Comparison of ENCODE assay signal across 10 mouse cellular contexts in the genomic region with DNA sequence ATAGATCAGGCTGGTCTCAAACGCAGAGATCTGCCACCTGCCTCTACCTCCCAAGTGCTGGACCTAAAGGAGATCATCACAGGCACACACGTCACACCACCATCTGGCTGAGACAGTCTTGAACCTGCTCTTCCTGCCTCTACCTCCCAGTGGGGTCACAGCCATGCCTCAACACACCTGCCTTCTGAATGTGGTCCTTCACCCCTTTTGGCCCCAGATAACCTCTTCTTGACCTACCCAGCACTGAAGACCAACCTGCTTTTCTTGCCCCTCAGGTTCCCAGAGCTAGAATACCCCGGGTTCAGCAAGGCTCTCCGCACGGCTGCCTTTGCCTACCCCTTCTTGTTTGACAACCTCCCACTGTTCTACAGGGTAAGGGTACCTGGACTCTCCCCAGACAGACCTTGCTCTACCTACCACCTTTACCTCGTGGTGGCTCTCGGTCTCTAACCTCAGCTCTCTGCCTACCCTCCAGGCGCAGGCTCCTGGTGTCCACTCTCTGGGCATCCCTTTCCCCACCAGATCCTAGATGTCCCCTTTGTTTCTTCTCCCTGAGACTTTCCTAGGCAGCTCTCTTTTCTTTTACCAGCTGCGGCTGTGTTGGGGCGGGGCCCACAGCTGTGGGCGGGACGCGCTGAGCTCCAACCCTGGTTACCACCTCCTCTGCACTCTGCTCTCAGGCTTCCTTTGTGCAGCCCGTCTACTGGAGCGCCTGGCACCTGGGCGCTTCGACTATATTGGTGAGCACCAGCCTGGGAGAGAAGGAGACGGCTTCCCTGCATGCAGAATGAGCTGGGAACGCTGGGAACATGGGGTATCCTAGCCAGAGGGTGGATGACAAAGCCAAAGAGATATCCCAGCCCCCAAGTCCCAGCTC. TPM values are rescaled to one million over a fixed set of nuclear protein-coding genes. Genes with fewer than 3 reads are reported as not detected.
A peak's percentile ranks its signal among the peaks of the same experiment; 100 is the strongest.
DNase-seq lines count a peak whose midpoint lies in the region; ATAC-seq and TF ChIP-seq lines count a peak whose summit lies in the region.
"Not testable (repeated sequence)": the region's sequence is repeated elsewhere in the genome, so short reads cannot be mapped to it uniquely, and the experiment has no call there.
"Had no signal": no experiment of that assay in that cellular context is flagged by ENCODE, and none has a peak within 500 bp of the region (broad histone marks: within the 10 kb centered on the region; RNA-seq: fewer than 3 reads in every experiment).

No protein-coding gene starts in this region.

- not testable (repeated sequence) for H3K79me2 ChIP-seq in CH12.LX (replicated peaks; ENCODE audit: control insufficient read depth, extremely low read depth, insufficient read depth, poor library complexity, severe bottlenecking)

- H3K9me3 ChIP-seq in CH12.LX (replicated peaks; ENCODE audit: low read length); forebrain, embryonic 16.5 days (ENCODE audit: control insufficient read depth, low read length); hindbrain, embryonic 16.5 days (ENCODE audit: control insufficient read depth, low read length); lung, postnatal 0 days (ENCODE audit: low read length): not testable (repeated sequence)

- not testable (repeated sequence) for H3K27ac ChIP-seq in CH12.LX (ENCODE audit: insufficient read depth, low read depth); hindbrain, embryonic 16.5 days (ENCODE audit: low read depth, low read length); lung, postnatal 0 days (ENCODE audit: low read length)
- peak overlapping the region; percentile 76 for H3K27ac ChIP-seq in forebrain, embryonic 16.5 days (ENCODE audit: low read length)

- dilution Hi-C loops in CH12.LX (cut with MboI; ENCODE audit: extremely low pct_ligation_motif_present, extremely low pct_unique_long_range_greater_than_20kb, low sequenced_read_pairs), result not testable (repeated sequence)

- H3K27me3 ChIP-seq in CH12.LX (replicated peaks); forebrain, embryonic 16.5 days (replicated peaks; ENCODE audit: control insufficient read depth, insufficient read depth, low read length); hindbrain, embryonic 16.5 days (replicated peaks; ENCODE audit: control insufficient read depth, insufficient read depth, low read length); lung, postnatal 0 days (replicated peaks; ENCODE audit: insufficient read depth, low read length): not testable (repeated sequence)

- not testable (repeated sequence) for TF ChIP-seq CTCF in CH12.LX (conservative IDR thresholded peaks at IDR 0.05 in 1 of 2, IDR thresholded peaks at IDR 0.05 in 1 of 2; ENCODE audit: low read depth in 2 of 2, low read length in 2 of 2); lung, postnatal 0 days (IDR thresholded peaks at IDR 0.05)

- not testable (repeated sequence) for H3K4me2 ChIP-seq in CH12.LX (ENCODE audit: insufficient read depth, low read depth, poor library complexity, severe bottlenecking)
- peak overlapping the region; percentile 34 for H3K4me2 ChIP-seq in forebrain, embryonic 16.5 days (ENCODE audit: low read length)
- peak overlapping the region; percentile 32 for H3K4me2 ChIP-seq in hindbrain, embryonic 16.5 days (ENCODE audit: low read length)
- 0 out of 2 replicates have a peak overlapping the region, but pooled peaks have one; percentile 11 for H3K4me2 ChIP-seq in lung, postnatal 0 days (replicated peaks; ENCODE audit: low read depth, low read length)

- H3K4me1 ChIP-seq in CH12.LX (ENCODE audit: control insufficient read depth in 1 of 2, insufficient read depth in 2 of 2); forebrain, embryonic 16.5 days (replicated peaks; ENCODE audit: control insufficient read depth, insufficient read depth, low read length); hindbrain, embryonic 16.5 days (ENCODE audit: control insufficient read depth, insufficient read depth, low read depth, low read length); lung, postnatal 0 days (ENCODE audit: insufficient read depth, low read depth, low read length): not testable (repeated sequence)

- peak; percentile 42 for TF ChIP-seq POLR2A in CH12.LX (IDR thresholded peaks at IDR 0.05; ENCODE audit: low read depth, low read length)

- WGBS in forebrain, embryonic 16.5 days, result 12% methylated on average over 16 of the region's 19 CpGs
- WGBS in hindbrain, embryonic 16.5 days, result 13% methylated on average over 16 of the region's 19 CpGs
- WGBS in lung, postnatal 0 days, result 8% methylated on average over 18 of the region's 19 CpGs

- not testable (repeated sequence) for TF ChIP-seq EP300 in CH12.LX (IDR thresholded peaks at IDR 0.05; ENCODE audit: low read length); lung, postnatal 0 days (IDR thresholded peaks at IDR 0.05)

- not testable (repeated sequence) for H3K4me3 ChIP-seq in CH12.LX (replicated peaks in 1 of 3; ENCODE audit: low read depth in 2 of 3, low read length in 2 of 3, poor library complexity in 1 of 3); forebrain, embryonic 16.5 days (replicated peaks; ENCODE audit: low read length); hindbrain, embryonic 16.5 days (ENCODE audit: low read length); lung, postnatal 0 days (ENCODE audit: low read depth, low read length)

- H3K9ac ChIP-seq in CH12.LX (ENCODE audit: insufficient read depth, low read depth); hindbrain, embryonic 16.5 days (ENCODE audit: low read depth, low read length); lung, postnatal 0 days (replicated peaks; ENCODE audit: low read depth): not testable (repeated sequence)
- peak overlapping the region; percentile 25; the same call in 1 of the 2 replicates for H3K9ac ChIP-seq in forebrain, embryonic 16.5 days (replicated peaks; ENCODE audit: low read depth, low read length)

- TF ChIP-seq RAD21 in CH12.LX (IDR thresholded peaks at IDR 0.05; ENCODE audit: low read depth, low read length), result not testable (repeated sequence)

- ATAC-seq in common myeloid progenitor, adult 5-6 weeks (replicated peaks; ENCODE audit: low read depth, poor library complexity, severe bottlenecking), result peak; percentile 89
- peak; percentile 95 for ATAC-seq in forebrain, embryonic 16.5 days
- ATAC-seq in hindbrain, embryonic 16.5 days, result peak; percentile 90
- peak; percentile 90 for ATAC-seq in lung, postnatal 0 days

- peak; percentile 33 for DNase-seq in CH12.LX (ENCODE audit: extremely low read depth)
- peak; percentile 29 for DNase-seq in layer of hippocampus, adult 11-12 months (ENCODE audit: low spot score)
- DNase-seq in lung, postnatal 0 days (ENCODE audit: low spot score), result peak; percentile 68
- peak; percentile 54 for DNase-seq in neural tube, embryonic 10.5 days (ENCODE audit: extremely low spot score, low spot score)
- DNase-seq in thymus, postnatal 0 days (ENCODE audit: low spot score), result peak; percentile 84

- H3K36me3 ChIP-seq in CH12.LX (replicated peaks in 1 of 2; ENCODE audit: control insufficient read depth in 1 of 2, insufficient read depth in 1 of 2, low read length in 1 of 2); forebrain, embryonic 16.5 days (ENCODE audit: control insufficient read depth, insufficient read depth); hindbrain, embryonic 16.5 days (ENCODE audit: control insufficient read depth, insufficient read depth, low read length); lung, postnatal 0 days (ENCODE audit: insufficient read depth, low read length): not testable (repeated sequence)

- in situ Hi-C loops in CH12.LX (cut with MboI; ENCODE audit: low pct_ligation_motif_present, low pct_unique_long_range_greater_than_20kb, low sequenced_read_pairs), result not testable (repeated sequence)

RNA-seq across cellular contexts. Expression of a gene that starts 2.5 kb away (rescaled TPM):
- total RNA-seq in CH12.LX (2012; rRNA removed) (not detected in 2 replicates), CH12.LX (2014; rRNA removed) (not detected in 2 replicates)
- polyA plus RNA-seq in CH12.LX (2012; ENCODE audit: insufficient read length, low read depth), result not detected in 2 replicates
- total RNA-seq in common myeloid progenitor, adult 5-6 weeks (2017), result not detected in 2 replicates
- polyA plus RNA-seq in forebrain, embryonic 16.5 days (2015; fragmentation: Nextera tagmentation; extraction: Ambion mirVana), result 2.2 TPM in 1 of 2 replicates, not detected in the other
- not detected in 2 replicates for polyA plus RNA-seq in hindbrain, embryonic 16.5 days (2015; fragmentation: Nextera tagmentation; extraction: Ambion mirVana)
- not detected in 2 replicates for polyA plus RNA-seq in lung, postnatal 0 days (2015; fragmentation: Nextera tagmentation; extraction: Ambion mirVana)
- polyA plus RNA-seq in thymus, postnatal 0 days (2015; fragmentation: Nextera tagmentation; extraction: Ambion mirVana), result 0.83 and 1.1 TPM in 2 replicates
- total RNA-seq: heart, postnatal 10 days had no signal

RNA-seq across cellular contexts. Expression of a gene that starts 3.4 kb away (rescaled TPM):
- total RNA-seq in CH12.LX (2012; rRNA removed) (0.59 and 1.0 TPM in 2 replicates), CH12.LX (2014; rRNA removed) (1.7 and 2.7 TPM in 2 replicates)
- 2.0 and 2.1 TPM in 2 replicates for polyA plus RNA-seq in CH12.LX (2012; ENCODE audit: insufficient read length, low read depth)
- total RNA-seq in common myeloid progenitor, adult 5-6 weeks (2017), result not detected in 2 replicates
- not detected in 2 replicates for polyA plus RNA-seq in forebrain, embryonic 16.5 days (2015; fragmentation: Nextera tagmentation; extraction: Ambion mirVana)
- 0.09 and 0.10 TPM in 2 replicates for polyA plus RNA-seq in hindbrain, embryonic 16.5 days (2015; fragmentation: Nextera tagmentation; extraction: Ambion mirVana)
- polyA plus RNA-seq in lung, postnatal 0 days (2015; fragmentation: Nextera tagmentation; extraction: Ambion mirVana), result 0.14 and 0.39 TPM in 2 replicates
- polyA plus RNA-seq in thymus, postnatal 0 days (2015; fragmentation: Nextera tagmentation; extraction: Ambion mirVana), result 2.6 TPM in 2 replicates
- total RNA-seq: heart, postnatal 10 days had no signal
- polyA plus RNA-seq: testis, adult 2 months had no signal

RNA-seq across cellular contexts. Expression of a gene that starts 8.3 kb away (rescaled TPM):
- total RNA-seq in CH12.LX (2012; rRNA removed), result not detected in 2 replicates
- not detected in 2 replicates for total RNA-seq in CH12.LX (2014; rRNA removed)
- polyA plus RNA-seq in CH12.LX (2012; ENCODE audit: insufficient read length, low read depth), result not detected in 2 replicates
- not detected in 2 replicates for total RNA-seq in common myeloid progenitor, adult 5-6 weeks (2017)
- 1.1 TPM in 1 of 2 replicates, not detected in the other for polyA plus RNA-seq in forebrain, embryonic 16.5 days (2015; fragmentation: Nextera tagmentation; extraction: Ambion mirVana)
- polyA plus RNA-seq in hindbrain, embryonic 16.5 days (2015; fragmentation: Nextera tagmentation; extraction: Ambion mirVana), result not detected in 2 replicates
- not detected in 2 replicates for polyA plus RNA-seq in lung, postnatal 0 days (2015; fragmentation: Nextera tagmentation; extraction: Ambion mirVana)
- polyA plus RNA-seq in thymus, postnatal 0 days (2015; fragmentation: Nextera tagmentation; extraction: Ambion mirVana), result 0.80 and 1.2 TPM in 2 replicates
- total RNA-seq: heart, postnatal 10 days had no signal
- polyA plus RNA-seq: testis, adult 2 months had no signal

RNA-seq across cellular contexts. Expression of a gene that starts 11.6 kb away (rescaled TPM):
- total RNA-seq in CH12.LX (2012; rRNA removed), result 0.08 and 0.13 TPM in 2 replicates
- total RNA-seq in CH12.LX (2014; rRNA removed), result not detected in 2 replicates
- 0.21 and 0.42 TPM in 2 replicates for polyA plus RNA-seq in CH12.LX (2012; ENCODE audit: insufficient read length, low read depth)
- not detected in 2 replicates for total RNA-seq in common myeloid progenitor, adult 5-6 weeks (2017)
- polyA plus RNA-seq in forebrain, embryonic 16.5 days (2015; fragmentation: Nextera tagmentation; extraction: Ambion mirVana), result 1.1 and 2.3 TPM in 2 replicates
- 2.9 and 3.1 TPM in 2 replicates for polyA plus RNA-seq in hindbrain, embryonic 16.5 days (2015; fragmentation: Nextera tagmentation; extraction: Ambion mirVana)
- polyA plus RNA-seq in lung, postnatal 0 days (2015; fragmentation: Nextera tagmentation; extraction: Ambion mirVana), result 4.3 and 5.3 TPM in 2 replicates
- polyA plus RNA-seq in thymus, postnatal 0 days (2015; fragmentation: Nextera tagmentation; extraction: Ambion mirVana), result 0.49 and 0.56 TPM in 2 replicates

RNA-seq across cellular contexts. Expression of a gene that starts 34.1 kb away (rescaled TPM):
- total RNA-seq in CH12.LX (2012; rRNA removed), result 99.1 and 99.9 TPM in 2 replicates
- total RNA-seq in CH12.LX (2014; rRNA removed), result 102 and 104 TPM in 2 replicates
- polyA plus RNA-seq in CH12.LX (2012; ENCODE audit: insufficient read length, low read depth), result 135 and 144 TPM in 2 replicates
- total RNA-seq in common myeloid progenitor, adult 5-6 weeks (2017), result 88.3 and 107 TPM in 2 replicates
- 45.1 and 45.5 TPM in 2 replicates for polyA plus RNA-seq in forebrain, embryonic 16.5 days (2015; fragmentation: Nextera tagmentation; extraction: Ambion mirVana)
- polyA plus RNA-seq in hindbrain, embryonic 16.5 days (2015; fragmentation: Nextera tagmentation; extraction: Ambion mirVana), result 30.6 and 34.4 TPM in 2 replicates
- 27.9 and 30.6 TPM in 2 replicates for polyA plus RNA-seq in lung, postnatal 0 days (2015; fragmentation: Nextera tagmentation; extraction: Ambion mirVana)
- 144 and 151 TPM in 2 replicates for polyA plus RNA-seq in thymus, postnatal 0 days (2015; fragmentation: Nextera tagmentation; extraction: Ambion mirVana)

Comparison
In these comparisons a context has a peak if more than half of its experiments do, and no peak if none do; other contexts are left out.
1. DNase-seq: peak in every context shown above with its lines; median percentile 84 in thymus, postnatal 0 days; 68 in lung, postnatal 0 days; 54 in neural tube, embryonic 10.5 days; 33 in CH12.LX; 29 in layer of hippocampus, adult 11-12 months.